Mouse (Mus musculus): Measurements from ENCODE around the gene Ier5. TPM values are rescaled to one million over a fixed set of nuclear protein-coding genes. Genes with fewer than 3 reads are reported as not detected.
A peak's percentile ranks its signal among the peaks of the same experiment; 100 is the strongest.

Gene Ier5
- total RNA-seq, 2 experiments from 2014 or later: 49.2 to 64.5 TPM

DNA sequence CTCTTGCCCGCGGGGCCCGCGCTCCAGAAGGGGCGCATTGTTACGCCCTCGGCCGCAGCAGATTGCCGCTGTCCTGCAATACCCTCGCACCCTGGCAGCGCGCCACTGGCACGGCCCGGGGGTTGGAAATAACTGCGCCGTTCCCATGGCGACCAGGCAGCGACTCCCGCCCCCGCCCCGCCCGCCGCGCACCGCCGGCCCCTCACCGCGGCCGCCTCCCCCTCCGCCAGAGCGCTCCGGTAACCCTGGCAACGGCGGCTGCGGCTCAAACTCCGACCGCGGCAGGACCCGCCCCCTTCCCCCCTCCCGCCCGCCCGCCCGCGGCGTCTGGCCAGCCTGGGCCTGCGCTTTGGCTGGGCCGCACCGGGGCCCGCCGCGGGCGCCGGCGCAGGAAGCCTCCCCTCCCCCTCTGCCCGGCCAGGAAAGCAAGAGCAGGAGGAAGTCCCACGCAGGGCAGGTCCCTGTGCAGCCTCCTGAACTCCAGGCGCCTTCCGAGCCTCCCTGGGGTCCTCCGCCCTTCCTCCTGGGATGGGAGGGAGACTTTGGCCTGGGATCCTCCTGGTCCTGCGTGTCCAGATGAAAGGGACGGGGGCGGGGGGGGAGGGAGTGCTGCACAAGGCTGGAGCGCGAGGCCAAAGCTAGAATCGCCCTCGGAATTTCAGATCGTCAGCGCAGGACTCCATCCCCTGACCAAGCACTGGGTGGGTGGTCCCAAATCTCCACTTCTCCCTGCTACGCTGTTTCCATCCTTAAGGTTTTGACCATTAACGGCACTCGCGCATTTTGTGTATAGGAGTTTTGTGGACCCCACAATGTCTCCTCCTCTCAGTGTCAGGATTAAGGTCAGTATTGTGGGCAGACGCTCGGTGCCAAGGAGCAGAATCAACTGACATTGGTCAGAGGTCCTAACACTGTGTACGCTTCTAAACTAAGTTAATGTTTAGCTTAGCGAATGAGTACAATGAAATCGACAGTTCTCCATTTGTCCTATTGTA lies 15.9 kb downstream of the Ier5 start:
- intact Hi-C loops (cut with DNase I): no loop called here
- peak; percentile 92 to 93 for DNase-seq (ENCODE audit: low spot score in 2 of 2)

DNA sequence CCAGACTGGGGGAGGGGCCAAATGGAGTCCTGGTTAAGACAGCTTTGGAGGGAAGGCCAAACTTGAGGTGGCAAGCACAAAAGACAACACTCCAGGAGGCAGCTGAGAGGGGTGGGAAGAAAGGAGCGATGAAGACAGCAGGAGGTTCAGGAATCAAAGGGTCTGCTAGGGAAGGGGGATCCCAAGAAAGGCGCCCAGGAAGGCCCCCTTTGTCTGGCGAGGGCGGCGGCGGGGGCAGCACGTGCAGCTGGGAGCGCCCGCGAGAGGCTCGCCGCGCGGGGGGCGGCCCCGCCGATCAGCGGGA lies 16.5 kb downstream of the Ier5 start:
- no peak for DNase-seq (ENCODE audit: low spot score in 2 of 2)
- intact Hi-C loops (cut with DNase I): no loop called here

GRCm38 (mm10) chr1:155082158-155082964 lies 17.1 kb downstream of the Ier5 start:
- DNase-seq (ENCODE audit: low spot score in 2 of 2): no peak

DNA sequence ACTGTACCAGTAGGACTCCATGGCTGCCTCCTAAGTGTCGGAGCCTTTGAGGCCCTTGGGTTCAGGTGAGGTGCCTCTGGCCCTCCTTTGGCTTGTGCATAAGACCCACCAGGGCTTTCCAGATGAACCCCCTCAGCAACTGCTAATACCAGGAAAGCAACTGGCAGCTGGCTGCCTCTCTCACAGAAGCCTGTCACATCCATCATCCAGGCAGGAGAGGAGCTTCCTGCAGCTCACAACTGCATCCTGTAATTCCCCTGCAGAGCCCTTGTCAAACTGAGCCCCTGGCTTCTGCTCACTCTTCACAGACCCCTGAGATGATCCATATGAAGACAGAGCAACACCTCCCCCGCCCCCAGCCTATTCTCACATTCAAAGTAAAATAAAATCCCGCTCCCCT lies 21.8 kb downstream of the Ier5 start:
- DNase-seq (ENCODE audit: low spot score in 2 of 2): no peak
- intact Hi-C loops (cut with DNase I): no loop called here

More at GRCm38 (mm10) chr1:155082158-155082964, 17.1 kb downstream of the Ier5 start:
- intact Hi-C loops (cut with DNase I): no loop called here

GRCm38 (mm10) chr1:155075856-155076255 lies 23.6 kb downstream of the Ier5 start:
- intact Hi-C loops (cut with DNase I): no loop called here
- no peak for DNase-seq (ENCODE audit: low spot score in 2 of 2)

DNA sequence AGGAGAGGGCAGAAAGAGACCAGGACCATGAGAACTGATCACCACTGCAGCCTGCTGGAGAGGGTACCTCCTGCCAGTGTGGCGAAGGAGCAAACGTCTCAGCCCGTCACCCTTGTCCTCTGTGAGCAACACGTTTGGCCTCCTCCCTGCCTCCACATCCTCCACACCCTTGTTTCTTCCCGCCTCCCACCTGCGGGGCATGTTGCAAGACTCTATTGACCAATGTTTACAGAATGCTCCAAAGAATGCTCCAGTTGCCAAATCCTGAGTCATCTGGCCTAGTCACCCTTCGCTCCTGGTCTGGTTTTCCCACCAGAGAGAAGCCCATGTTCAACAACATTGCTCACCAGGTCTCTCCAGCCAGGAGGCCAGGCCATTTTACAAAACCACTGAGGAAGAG lies 24.6 kb downstream of the Ier5 start:
- no peak for DNase-seq (ENCODE audit: low spot score in 2 of 2)
- intact Hi-C loops (cut with DNase I): no loop called here

DNA sequence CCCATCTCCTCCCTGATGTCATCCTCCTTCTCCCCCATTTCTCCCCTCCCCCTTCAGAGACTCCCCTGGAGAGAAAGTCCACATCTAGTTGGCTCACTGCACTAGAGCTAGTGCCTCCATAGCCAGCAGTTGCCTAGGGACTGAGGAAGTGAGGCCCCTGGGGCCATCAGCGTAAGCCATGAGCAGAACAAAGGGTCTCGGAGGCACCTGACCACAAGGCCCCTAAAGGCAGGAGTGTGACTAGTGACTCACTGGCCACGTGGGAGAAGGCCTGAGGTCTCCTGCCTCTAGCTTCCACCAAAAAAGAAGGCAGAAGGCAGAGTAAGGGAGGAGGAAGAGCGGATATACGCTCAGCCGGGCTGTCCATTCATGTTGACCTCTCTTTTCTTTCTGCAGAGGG lies 25.5 kb downstream of the Ier5 start:
- intact Hi-C loops (cut with DNase I): no loop called here
- no peak for DNase-seq (ENCODE audit: low spot score in 2 of 2)

GRCm38 (mm10) chr1:155073133-155073532 lies 26.3 kb downstream of the Ier5 start:
- no peak for DNase-seq (ENCODE audit: low spot score in 2 of 2)
- intact Hi-C loops (cut with DNase I): no loop called here

- intact Hi-C loops (cut with DNase I): no loop called here
- no peak for DNase-seq (ENCODE audit: low spot score in 2 of 2)
Measured at GRCm38 (mm10) chr1:155071287-155071876, 28.1 kb downstream of the Ier5 start.

GRCm38 (mm10) chr1:155070561-155071286 lies 28.7 kb downstream of the Ier5 start:
- DNase-seq (ENCODE audit: low spot score in 2 of 2): no peak
- intact Hi-C loops (cut with DNase I): no loop called here

DNA sequence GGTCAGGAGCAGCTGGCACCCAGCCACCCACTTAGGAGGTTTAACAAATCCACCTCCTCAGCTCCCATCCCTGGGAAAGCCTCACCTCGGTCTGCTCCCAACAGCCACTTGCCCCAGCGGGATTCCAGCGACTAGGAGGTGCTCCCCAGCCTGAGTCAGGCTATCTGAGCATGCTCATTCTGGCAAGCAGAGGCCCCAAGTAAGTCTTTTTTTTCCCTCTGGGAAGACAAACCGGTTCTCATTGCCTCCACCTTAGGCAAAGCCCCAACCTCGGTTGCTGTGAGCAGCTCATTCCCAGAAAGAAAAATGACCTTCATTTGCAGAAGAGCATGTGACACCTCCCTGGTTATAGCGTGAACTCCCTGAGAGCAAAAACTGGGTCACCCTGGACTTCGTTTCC lies 29.7 kb downstream of the Ier5 start:
- DNase-seq (ENCODE audit: low spot score in 2 of 2): no peak
- intact Hi-C loops (cut with DNase I): no loop called here

GRCm38 (mm10) chr1:155066196-155066595 lies 33.2 kb downstream of the Ier5 start:
- DNase-seq (ENCODE audit: low spot score in 2 of 2): no peak
- intact Hi-C loops (cut with DNase I): no loop called here

DNA sequence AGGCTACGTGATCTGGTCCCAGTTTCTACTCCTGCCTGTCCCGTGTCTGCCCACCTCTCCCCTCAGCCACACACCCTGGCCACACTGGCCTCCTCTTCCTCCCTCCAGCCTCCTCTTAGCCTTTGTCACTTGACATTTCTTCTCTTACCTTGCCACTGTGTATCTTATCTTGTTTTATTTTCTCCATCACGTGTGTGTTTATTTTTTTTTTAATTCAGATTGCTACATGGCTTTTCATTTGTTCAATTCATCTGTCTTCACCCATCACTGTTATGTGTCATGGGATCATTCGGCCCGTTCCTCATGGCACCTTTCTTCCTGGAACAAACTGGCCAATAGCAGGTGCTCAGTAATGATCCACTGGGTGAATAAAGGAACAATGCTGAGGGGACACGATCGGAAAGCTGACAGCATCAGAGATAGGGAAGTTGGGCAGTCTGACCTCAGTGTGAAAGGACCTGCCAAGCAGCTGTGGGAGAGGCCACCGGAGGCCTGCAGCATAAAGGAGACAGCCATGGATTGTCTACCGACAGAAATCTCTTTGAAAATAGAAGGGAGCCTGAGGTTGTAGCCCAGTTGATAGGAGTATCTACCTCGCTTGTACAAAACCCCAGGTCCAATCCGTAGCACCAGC lies 34.3 kb downstream of the Ier5 start:
- intact Hi-C loops (cut with DNase I): no loop called here
- no peak for DNase-seq (ENCODE audit: low spot score in 2 of 2)

GRCm38 (mm10) chr1:155064649-155065048 lies 34.8 kb downstream of the Ier5 start:
- intact Hi-C loops (cut with DNase I): no loop called here
- DNase-seq (ENCODE audit: low spot score in 2 of 2): no peak

DNA sequence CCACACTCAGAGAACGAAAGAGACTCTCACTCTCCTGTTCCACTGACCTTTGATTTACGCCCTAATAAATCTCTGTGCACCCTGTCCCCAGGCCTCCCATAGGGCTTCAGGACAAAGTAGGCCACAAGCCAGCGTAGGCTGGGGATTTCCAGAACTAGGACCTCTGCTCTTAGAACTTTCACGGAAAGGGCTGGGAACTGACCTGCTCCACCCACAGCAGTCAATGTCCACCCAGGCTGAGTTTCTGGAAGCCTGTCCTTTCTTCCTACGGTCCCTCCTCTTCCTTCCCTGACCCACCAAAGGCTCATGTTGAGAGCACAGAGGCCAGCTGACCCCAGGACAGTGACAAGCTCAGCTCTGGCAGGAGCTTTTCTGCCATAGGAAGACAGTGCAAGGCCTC lies 35.3 kb downstream of the Ier5 start:
- DNase-seq (ENCODE audit: low spot score in 2 of 2): no peak
- intact Hi-C loops (cut with DNase I): no loop called here

DNA sequence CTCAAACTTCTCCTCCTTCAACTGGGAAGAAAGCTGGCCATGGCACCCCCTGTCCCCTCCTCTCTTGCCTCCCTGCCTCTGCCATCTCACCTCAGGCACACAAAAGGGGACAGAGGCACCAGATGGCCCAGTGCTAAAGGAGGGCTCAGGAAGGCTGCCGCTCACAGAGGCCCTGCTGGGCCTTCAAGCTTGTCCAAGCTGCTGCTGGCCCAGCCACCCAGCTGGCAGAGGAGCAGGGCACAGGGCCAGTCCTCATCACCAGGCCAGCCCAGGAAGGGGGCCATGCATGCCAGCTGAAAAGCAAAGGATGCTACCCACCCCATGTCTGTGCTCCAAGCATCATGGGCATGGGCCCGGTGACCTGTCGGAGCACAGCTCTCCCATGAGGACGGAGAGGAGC lies 36.5 kb downstream of the Ier5 start:
- DNase-seq (ENCODE audit: low spot score in 2 of 2): no peak
- intact Hi-C loops (cut with DNase I): no loop called here

DNA sequence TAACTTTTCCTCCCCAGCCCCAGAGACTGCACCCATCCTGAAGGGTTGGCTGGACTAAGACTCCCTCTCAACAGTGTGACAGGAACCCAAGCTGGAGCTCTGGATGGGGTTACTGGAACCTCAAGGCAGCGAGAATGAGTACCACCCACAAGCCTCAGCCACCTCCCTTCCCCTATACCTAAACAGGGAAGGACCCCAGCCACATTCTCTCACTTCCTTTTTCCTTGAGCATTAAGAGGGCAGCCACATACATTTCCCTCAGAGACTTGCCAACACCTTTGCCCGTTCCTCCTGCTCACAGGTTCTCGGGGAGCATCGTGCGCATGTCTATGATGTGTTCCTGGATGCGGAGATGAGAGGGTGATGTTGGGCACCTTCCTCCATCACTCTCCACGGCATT lies 37.4 kb downstream of the Ier5 start:
- intact Hi-C loops (cut with DNase I): no loop called here
- DNase-seq (ENCODE audit: low spot score in 2 of 2): no peak

- no peak for DNase-seq (ENCODE audit: low spot score in 2 of 2)
- intact Hi-C loops (cut with DNase I): no loop called here
Measured at GRCm38 (mm10) chr1:155060832-155061801, 38.3 kb downstream of the Ier5 start.

Measured in left cerebral cortex, postnatal 36 days (tissue).